Mouse (Mus musculus): ENCODE measurements around the gene Sh3glb1.

DNA sequence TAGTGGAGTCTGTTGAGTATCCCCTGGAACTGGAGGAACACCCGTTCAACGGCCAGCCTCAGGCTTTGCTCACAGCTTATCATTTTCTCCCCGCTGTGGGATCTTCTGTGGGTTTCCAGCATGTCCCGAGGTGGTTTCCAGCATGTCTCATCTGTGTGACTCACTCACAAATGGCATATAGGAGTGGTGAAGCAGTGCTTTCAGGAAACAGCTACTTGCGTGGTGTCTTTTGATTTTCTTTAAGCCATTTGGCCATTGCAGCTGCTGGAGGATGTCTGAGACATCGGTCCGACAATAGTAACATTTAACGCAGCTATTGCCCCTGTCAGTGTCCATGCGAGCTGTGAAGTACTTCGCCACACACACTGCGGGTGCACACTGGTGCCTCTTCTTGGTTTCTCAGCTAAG, 50.7 kb downstream of the Sh3glb1 start:
- TF ChIP-seq POLR2A (IDR thresholded peaks at IDR 0.05; ENCODE audit: borderline replicate concordance, extremely low read depth, insufficient read depth, insufficient read length, poor library complexity, severe bottlenecking) (no peak), CTCF (IDR thresholded peaks at IDR 0.05; ENCODE audit: borderline replicate concordance, extremely low read depth, insufficient read depth, insufficient read length) (no peak)

Measured in brain, embryonic 14.5 days (tissue).